Mouse (Mus musculus) small intestine, adult 2 months (tissue): ENCODE data around the gene Adamts16. TPM values are rescaled to one million over a fixed set of nuclear protein-coding genes. Genes with fewer than 3 reads are reported as not detected.
A peak's percentile ranks its signal among the peaks of the same experiment; 100 is the strongest.

Source experiments
- H3K27ac ChIP-seq: fragments of 200-500 bp; 2 replicates; pipeline ENCODE4 v1.5.1; 2012; ENCODE audit warnings: low read depth, low read length, control low read depth, inconsistent platforms; ENCODE audit not compliant: insufficient read depth
- H3K27me3 ChIP-seq: fragments of 200-500 bp; 2 replicates; pipeline ENCODE4 v1.6.1; 2012; ENCODE audit warnings: mild to moderate bottlenecking, moderate library complexity, low read length, inconsistent platforms; ENCODE audit not compliant: control insufficient read depth, insufficient read depth
- H3K36me3 ChIP-seq: fragments of 200-500 bp; 2 replicates; pipeline ENCODE4 v1.6.1; 2012; ENCODE audit warnings: mild to moderate bottlenecking, low read length, control low read depth, inconsistent platforms; ENCODE audit not compliant: control insufficient read depth, insufficient read depth
- H3K4me1 ChIP-seq: fragments of 200-500 bp; 2 replicates; pipeline ENCODE4 v1.6.1; 2012; ENCODE audit warnings: low read length, inconsistent platforms, mixed read lengths; ENCODE audit not compliant: control insufficient read depth, insufficient read depth, insufficient read length
- H3K4me3 ChIP-seq: fragments of 200-500 bp; 2 replicates; pipeline ENCODE4 v1.5.1; 2012; ENCODE audit warnings: low read depth, mild to moderate bottlenecking, control low read depth, inconsistent platforms, low read length, moderate library complexity
- CTCF ChIP-seq: fragments of 200-500 bp; IDR thresholded peaks from 2 replicates; pipeline ENCODE4 v1.5.1; 2012; ENCODE audit warnings: low read depth, mild to moderate bottlenecking, control low read depth, inconsistent platforms, low read length, moderate library complexity, mixed read lengths; ENCODE audit not compliant: insufficient replicate concordance, insufficient read length; ENCODE audit errors: extremely low read depth
- POLR2A ChIP-seq: fragments of 200-500 bp; IDR thresholded peaks from 2 replicates; pipeline ENCODE4 v1.6.1; 2012; ENCODE audit warnings: low read depth, mild to moderate bottlenecking, control low read depth, inconsistent platforms, low read length, moderate library complexity
- WGBS: fragments of 180-500 bp; shearing (Covaris S2); methylation state at CpG from one replicate; pipeline ENCODE4 v1.1.7; 2018; 5-methylcytosine and 5-hydroxymethylcytosine counted together
- polyA plus RNA-seq: library from polyadenylated mRNA; depleted of rRNA; stranded (reverse); fragments of >200 nt; gene quantifications from 2 replicates; pipeline ENCODE4 v1.2.3, GENCODE M21; 2012

Gene Adamts16
- polyA plus RNA-seq, 1 experiment: not detected

DNA sequence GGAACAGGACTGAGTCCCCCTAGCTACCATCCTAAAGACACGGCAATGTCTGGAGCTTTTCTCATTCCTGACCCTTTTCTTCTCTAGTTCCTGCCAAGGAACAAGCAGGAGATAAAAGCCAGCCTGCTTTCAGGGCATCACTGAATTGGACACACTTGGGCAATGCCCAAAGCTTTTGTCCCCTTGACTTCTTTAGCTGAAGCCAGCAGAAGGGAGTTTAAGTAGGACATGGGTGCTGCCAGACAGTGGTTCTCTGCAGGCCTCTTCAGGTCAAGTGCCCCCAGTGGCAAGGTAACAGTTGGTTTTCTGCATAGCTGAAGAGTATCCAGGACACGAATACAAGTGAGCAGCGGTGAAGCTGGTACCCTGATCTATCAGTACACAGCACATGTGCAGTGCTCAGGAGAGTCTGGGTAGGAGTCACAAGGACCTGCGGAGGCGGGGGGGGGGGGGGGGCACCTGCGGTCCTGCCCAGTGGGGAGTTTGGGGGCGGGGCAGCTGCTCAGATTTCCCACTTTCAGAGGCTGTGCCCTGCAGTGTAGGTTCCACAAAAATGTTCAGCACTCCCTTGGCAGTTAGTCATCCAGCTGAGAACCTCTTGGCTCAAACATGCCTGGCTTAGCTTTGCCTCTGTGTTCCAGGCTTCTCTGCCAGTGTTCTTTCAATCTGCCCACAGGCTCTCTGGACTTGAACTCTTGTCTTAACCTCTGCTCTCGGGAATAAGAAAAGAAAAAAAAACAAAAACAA, 20.7 kb upstream of the Adamts16 start:
- no peak overlapping the region for H3K27ac ChIP-seq
- no peak overlapping the region for H3K4me3 ChIP-seq
- H3K27me3 ChIP-seq: no peaks in the 10 kb centered on the region
- H3K36me3 ChIP-seq: no peaks in the 10 kb centered on the region
- TF ChIP-seq CTCF (no peak), POLR2A (no peak)
- no peaks in the 10 kb centered on the region; the same call in 1 of the 2 replicates for H3K4me1 ChIP-seq
- WGBS: 65% methylated on average over 8 of the region's 8 CpGs

DNA sequence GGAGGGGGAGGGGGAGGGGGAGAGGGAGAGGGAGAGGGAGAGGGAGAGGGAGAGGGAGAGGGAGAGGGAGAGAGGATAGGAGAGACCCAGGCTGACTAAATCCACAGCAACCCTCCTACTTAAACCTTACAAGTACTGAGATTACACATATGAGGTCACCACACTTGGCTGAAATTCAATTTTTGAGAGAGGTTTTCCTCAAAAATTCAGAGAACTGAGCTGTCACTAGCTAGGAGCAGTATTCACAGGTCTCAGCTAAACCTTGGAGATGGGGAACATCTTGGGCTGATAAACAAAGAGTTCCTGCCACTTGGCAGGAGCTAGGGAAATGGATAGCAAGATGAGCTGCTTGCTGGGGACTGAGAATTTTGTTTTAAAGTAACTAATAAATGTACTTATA, 12.0 kb upstream of the Adamts16 start:
- Histone ChIP-seq H3K4me1 (no peaks in the 10 kb centered on the region), H3K27me3 (no peaks in the 10 kb centered on the region), H3K4me3 (no peak overlapping the region), H3K27ac (no peak overlapping the region), H3K36me3 (no peaks in the 10 kb centered on the region)
- no peak for TF ChIP-seq CTCF
- no peak for TF ChIP-seq POLR2A

DNA sequence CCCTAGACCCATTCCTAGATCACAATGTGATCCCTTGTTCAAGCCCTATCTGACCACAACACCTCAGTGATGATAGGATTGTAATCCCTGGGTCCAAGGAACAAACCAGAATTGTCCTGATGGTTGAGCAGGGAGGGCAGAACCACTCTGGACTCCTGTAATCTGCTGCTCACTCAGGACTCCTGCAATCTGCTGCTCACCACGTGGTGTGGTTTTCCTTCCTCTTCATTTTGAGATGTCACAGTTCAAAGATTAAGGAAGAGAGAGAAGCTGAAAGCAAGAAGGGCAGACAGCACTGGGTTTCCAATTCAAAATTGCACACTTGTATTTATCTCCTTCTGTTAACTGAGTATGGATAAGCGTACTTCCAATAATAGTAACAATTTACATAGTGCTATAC, 5.3 kb upstream of the Adamts16 start:
- Histone ChIP-seq H3K27ac (no peak overlapping the region), H3K4me3 (no peak overlapping the region), H3K27me3 (no peaks in the 10 kb centered on the region), H3K4me1 (peaks cover 2% of the 10 kb centered on the region; the same call in 1 of the 2 replicates), H3K36me3 (no peaks in the 10 kb centered on the region)
- TF ChIP-seq POLR2A (no peak), CTCF (no peak)
- WGBS: 35% methylated on average over 2 of the region's 2 CpGs

DNA sequence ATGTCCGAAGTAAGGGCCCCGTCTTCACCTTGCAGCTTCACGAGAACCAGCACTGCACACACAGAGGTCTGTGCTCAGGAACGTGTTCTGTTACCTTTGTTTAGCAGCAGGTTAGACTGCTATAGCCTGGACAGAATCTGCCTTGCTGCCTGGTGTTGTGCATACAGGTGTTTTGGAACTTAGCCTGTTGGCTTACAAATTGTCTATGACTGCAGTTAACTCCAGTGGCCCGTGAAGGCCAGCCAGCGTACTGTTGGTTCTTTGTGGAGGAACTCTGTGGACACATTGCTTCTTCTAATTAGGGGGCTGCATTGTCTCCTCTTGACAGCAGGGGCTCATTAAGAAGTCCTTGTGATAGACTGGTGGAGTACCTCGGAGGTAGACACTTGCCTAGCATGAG, 3.9 kb upstream of the Adamts16 start:
- 92% methylated on average over 7 of the region's 7 CpGs for WGBS
- no peak for TF ChIP-seq CTCF
- TF ChIP-seq POLR2A: no peak
- Histone ChIP-seq H3K27me3 (peaks cover 5% of the 10 kb centered on the region; the same call in 1 of the 2 replicates), H3K36me3 (no peaks in the 10 kb centered on the region), H3K27ac (no peak overlapping the region), H3K4me3 (no peak overlapping the region), H3K4me1 (peaks cover 12% of the 10 kb centered on the region)

DNA sequence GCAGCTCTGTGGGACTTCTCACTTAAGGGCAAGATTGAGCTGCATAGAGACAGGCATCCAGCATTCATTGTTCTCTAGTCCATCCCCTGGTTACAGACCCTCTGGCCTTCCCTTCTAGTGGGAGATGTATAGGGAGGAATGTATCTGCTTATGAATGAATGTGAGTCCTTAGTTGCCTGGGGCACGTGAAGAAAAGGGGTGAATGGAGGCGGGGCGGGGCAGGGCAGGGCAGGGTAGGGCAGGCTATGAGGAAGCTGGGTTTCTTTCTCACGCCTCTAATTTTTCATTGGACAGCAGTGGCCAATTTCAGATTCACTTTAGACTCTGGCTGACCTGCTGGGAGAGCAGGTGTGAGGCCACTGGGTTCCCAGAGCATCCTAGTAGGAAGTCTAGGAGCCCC, 515 bp upstream of the Adamts16 start:
- no peak overlapping the region for H3K27ac ChIP-seq
- no peak for TF ChIP-seq CTCF
- no peak for TF ChIP-seq POLR2A
- no peaks in the 10 kb centered on the region for H3K36me3 ChIP-seq
- H3K4me1 ChIP-seq: peaks cover 18% of the 10 kb centered on the region
- peaks cover 5% of the 10 kb centered on the region; the same call in 1 of the 2 replicates for H3K27me3 ChIP-seq
- no peak overlapping the region for H3K4me3 ChIP-seq
- WGBS: 18% methylated on average over 4 of the region's 4 CpGs

DNA sequence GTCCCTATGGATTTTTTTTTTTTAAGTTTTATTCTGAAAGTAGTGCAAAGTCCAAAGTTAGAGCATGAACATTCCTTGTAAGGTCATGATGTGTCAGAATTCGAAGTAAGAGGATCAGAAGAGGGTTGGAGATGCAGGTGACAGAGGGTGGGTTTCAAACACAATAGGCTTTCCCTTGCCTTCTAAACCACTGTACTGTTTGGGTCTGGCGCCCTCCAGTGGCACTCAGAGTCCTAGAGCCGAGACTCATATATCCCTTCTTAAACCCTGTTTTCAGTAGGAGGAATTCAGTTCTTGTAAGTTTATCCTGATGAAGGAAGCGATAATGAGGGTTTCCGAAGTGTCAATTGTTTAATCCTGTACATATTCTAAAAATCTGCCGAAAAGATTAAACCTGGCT, 1.4 kb downstream of the Adamts16 start:
- TF ChIP-seq CTCF: peak; percentile 59; the same call in 1 of the 2 replicates
- no peak for TF ChIP-seq POLR2A
- Histone ChIP-seq H3K4me3 (no peak overlapping the region), H3K36me3 (no peaks in the 10 kb centered on the region), H3K27ac (no peak overlapping the region), H3K27me3 (peaks cover 5% of the 10 kb centered on the region; the same call in 1 of the 2 replicates), H3K4me1 (peaks cover 18% of the 10 kb centered on the region)
- 3% methylated on average over 6 of the region's 6 CpGs for WGBS

DNA sequence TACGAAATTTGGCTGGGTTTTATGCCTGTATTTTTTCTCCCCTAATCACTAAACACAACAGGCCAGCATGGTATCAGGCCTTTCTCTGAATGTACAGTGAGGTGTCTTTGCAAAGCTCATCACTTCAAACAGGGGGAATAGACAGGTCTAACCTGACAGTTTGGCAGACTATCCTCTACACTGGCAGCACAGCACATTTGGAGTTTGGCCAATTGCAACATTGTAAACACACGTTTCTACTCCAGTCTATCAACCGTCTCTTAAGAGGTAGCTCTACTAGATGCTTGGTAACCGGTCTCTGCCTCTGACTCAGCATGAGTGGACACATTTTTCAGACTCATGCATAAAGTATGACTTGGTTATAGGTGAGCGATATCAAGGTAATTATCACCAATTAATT, 4.0 kb downstream of the Adamts16 start:
- Histone ChIP-seq H3K4me1 (peaks cover 18% of the 10 kb centered on the region), H3K27ac (no peak overlapping the region), H3K36me3 (no peaks in the 10 kb centered on the region), H3K27me3 (peaks cover 5% of the 10 kb centered on the region; the same call in 1 of the 2 replicates), H3K4me3 (no peak overlapping the region)
- 59% methylated on average over 5 of the region's 5 CpGs for WGBS
- no peak for TF ChIP-seq POLR2A
- no peak for TF ChIP-seq CTCF

DNA sequence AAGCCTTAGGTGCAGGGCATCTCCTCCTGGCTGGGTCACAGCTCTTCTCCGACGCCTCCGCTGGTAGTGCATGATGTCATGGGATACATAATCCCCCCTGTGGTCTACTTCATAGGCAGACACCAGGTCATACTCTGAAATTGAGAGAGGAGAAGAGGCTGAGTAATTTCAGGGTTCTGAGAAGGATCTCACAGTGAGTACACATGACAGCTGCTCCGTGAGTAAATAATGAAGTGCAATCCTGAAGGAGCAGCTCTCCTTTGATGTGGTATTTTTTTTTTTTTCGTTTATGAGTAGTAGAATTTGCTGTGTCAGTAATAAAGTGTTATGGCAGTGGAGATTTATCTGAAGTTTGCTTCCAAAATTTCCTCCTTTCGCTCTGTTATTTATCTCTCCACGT, 5.4 kb downstream of the Adamts16 start:
- no peaks in the 10 kb centered on the region for H3K36me3 ChIP-seq
- peaks cover 9% of the 10 kb centered on the region; the same call in 1 of the 2 replicates for H3K4me1 ChIP-seq
- peaks cover 2% of the 10 kb centered on the region; the same call in 1 of the 2 replicates for H3K27me3 ChIP-seq
- no peak overlapping the region for H3K27ac ChIP-seq
- no peak for TF ChIP-seq CTCF
- TF ChIP-seq POLR2A: no peak
- 32% methylated on average over 7 of the region's 7 CpGs for WGBS
- H3K4me3 ChIP-seq: no peak overlapping the region
